Mouse (Mus musculus): Measurements from ENCODE around the gene Ephb6.
A peak's percentile ranks its signal among the peaks of the same experiment; 100 is the strongest.

DNA sequence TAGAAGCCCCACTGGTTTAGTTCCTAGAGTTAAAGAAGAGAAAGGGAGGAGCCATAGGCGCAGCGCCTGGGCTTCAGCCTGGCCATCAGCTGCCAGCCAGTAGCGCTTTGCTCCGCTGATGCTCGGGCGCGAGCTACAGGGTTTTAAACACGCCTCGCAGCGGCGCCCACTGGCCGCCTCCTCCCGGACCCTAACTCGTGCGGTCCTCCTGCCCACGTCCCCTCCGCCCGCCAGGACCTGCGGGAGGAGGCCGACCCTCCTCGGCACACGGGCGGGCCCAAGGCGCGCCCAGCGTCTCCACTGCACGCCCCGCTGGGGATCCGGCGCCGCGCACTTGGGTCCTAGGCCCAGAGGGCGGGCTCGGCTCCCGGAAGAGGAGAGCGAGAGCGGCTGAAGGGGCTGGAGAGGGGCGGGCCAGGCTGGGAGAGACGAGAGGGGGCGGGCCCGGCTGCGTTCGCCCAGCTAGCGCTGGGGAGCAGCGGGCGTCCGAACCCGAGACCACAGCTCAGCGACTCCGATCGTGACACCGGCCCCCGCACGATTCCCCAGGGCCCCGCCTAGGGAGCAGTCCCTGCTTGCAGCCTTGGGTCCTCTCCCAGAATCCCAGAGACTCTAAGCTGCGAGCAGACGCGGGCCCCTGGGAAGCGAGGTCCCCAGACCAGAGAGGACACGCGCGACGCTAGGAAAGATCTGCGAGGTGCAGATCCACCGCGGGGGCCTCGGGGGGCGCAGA is at the start of gene Ephb6:
- 0 out of 2 replicates have a peak, but pooled peaks have one; percentile 52 for TF ChIP-seq CTCF (IDR thresholded peaks at IDR 0.05; ENCODE audit: borderline replicate concordance, control insufficient read depth, extremely low read depth, insufficient read depth, low read length, poor library complexity)
- peak; percentile 98 for TF ChIP-seq POLR2A (IDR thresholded peaks at IDR 0.05; ENCODE audit: control insufficient read depth, extremely low read depth, insufficient read depth, low read length, poor library complexity)
